Mouse (Mus musculus) CD4-positive, CD25-positive, alpha-beta regulatory T cell, adult 9 weeks (primary cell): ENCODE results near the gene Gm38392. TPM values are rescaled to one million over a fixed set of nuclear protein-coding genes. Genes with fewer than 3 reads are reported as not detected.

Experiments
- polyA plus RNA-seq: library from polyadenylated mRNA; unstranded; fragments of 100-300 nt; shearing (Covaris generic); gene quantifications from one replicate; pipeline ENCODE4 v1.2.1, GENCODE M21; 2017

Gene Gm38392
- not detected for polyA plus RNA-seq

DNA sequence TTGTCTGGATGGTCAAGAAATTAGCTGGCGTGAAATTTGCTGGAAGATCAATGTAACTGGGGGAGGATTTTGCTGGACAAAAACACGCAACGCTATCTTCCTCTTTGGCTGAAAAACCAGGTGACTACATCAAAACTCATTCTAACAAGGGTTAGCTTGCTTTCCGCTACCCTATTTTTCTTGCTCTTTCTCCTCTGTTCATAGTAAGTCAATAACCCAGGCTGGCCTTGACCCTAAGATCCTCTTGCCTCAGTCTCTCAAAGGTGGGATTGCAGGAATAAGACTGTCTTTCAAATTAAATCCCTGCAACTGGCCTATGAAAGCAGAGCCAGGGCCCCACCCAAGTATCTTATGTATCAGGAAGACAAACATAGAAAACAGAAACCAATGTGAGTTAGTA is at the start of gene Gm38392:
TSS of gene Gm38392 (minus strand) at position 101 of the 400 bp plus-strand sequence.

DNA sequence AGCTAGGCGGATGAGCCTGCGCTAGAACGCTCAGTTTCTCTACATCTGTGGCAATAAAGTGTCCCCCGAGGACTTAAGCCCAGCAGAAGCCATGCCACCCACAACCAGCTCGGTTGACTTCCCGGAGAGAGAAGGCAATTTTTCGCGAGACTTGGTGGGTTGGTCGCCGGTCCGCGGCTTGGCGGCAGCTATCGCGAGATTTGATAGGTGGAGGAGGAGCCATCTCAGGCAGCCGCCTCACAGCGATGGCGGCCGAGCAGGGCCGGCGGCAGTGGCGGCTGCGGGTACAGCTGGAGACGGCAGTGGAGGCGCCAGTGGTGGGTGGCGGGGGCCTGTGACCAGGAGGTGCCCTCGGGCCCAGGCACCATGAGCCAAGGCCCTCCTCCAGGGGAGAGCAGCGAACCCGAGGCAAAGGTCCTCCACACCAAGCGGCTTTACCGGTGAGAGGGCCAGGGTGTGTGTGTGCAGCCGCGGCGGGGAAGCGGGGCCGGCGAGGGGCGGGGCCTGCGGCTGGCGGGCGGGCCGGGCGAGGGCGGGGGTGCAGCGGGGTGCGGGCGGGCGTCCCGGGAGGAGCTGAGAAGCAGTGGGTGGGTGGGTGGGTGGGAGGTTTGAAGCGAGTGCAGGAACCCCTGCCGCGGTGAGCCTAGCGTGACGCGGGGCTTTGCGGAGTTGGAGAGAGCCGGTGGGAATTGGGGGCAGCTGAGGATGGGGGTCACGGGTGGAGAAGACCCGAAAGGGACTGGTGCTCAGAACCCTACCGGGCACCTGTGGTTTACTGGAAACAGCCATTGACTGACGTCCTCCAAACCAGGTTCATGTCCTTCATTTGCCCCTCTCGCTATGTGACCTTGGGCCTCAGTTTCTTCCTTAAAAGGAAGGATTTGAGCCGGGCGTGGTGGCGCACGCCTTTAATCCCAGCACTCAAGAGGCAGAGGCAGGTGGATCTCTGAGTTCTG is 49.3 kb upstream of the Gm38392 start, which contains the start of the genes Tmem79 and Smg5:
TSS of gene Tmem79 (minus strand) at position 91 of the 956 bp plus-strand sequence.
TSS of gene Smg5 (plus strand) at position 203 of the 956 bp plus-strand sequence.

DNA sequence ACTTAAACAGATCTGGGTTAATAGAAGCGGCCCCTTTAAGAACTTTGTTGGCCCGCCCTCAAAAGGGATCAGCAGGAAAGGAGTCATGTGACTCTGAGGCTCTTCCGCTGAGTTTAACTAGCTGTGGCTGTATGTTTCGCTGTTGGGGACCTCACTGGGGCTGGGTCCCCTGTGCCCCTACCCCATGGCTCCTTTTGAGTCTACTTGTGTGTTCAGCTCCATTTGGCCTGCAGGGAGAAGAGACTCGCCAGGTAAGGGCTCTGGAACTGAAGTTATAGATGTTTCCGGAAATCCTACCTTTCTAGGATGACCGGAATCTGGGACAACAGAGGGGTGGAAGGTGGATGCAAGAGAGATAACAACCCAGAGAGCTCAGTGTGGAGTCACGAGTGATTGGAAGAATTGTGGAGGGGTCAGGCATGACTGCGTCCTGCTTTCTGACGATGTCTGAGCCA is 38.0 kb upstream of the Gm38392 start, which contains the start of gene Glmp:
TSS of gene Glmp (plus strand) at position 73 of the 455 bp plus-strand sequence.

DNA sequence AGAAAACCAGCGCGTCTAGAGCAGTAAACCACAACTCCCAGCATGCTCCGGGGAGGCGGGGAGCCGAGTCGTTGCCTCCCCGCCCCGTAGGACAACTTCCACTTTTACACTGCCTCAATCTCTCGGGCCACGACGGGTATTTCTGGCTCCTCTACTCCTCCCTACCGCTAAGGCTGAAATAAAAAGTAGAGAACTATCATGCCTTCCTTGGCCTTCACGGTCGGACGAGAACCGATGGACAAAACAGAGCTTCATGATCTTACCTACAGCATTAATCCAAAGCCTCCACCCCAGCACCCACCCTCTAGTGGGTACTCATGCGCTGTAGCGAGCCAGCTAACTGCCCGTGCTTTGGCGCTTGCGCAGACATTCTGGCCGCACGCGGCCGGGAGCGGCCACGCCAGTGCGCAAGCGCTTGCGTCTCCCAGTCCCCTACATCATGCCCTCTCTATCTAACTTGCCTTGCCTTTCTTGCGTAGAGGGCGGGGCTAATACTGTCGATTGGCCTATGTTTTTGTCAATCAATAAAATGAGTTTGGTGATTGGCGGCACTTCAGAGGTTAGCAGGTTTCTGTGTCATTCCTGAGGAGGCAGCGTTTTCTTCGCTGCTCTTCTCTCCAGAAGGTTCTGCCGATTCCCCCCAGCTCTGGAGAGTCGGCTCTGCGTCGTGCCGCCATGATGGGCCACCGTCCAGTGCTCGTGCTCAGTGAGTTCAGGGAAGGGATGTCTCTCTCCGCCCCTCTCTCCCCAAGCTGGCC is 9.7 kb upstream of the Gm38392 start, which contains the start of the genes Tsacc and Cct3:
TSS of gene Tsacc (minus strand) at position 439 of the 758 bp plus-strand sequence.
TSS of gene Cct3 (plus strand) at position 556 of the 758 bp plus-strand sequence.

DNA sequence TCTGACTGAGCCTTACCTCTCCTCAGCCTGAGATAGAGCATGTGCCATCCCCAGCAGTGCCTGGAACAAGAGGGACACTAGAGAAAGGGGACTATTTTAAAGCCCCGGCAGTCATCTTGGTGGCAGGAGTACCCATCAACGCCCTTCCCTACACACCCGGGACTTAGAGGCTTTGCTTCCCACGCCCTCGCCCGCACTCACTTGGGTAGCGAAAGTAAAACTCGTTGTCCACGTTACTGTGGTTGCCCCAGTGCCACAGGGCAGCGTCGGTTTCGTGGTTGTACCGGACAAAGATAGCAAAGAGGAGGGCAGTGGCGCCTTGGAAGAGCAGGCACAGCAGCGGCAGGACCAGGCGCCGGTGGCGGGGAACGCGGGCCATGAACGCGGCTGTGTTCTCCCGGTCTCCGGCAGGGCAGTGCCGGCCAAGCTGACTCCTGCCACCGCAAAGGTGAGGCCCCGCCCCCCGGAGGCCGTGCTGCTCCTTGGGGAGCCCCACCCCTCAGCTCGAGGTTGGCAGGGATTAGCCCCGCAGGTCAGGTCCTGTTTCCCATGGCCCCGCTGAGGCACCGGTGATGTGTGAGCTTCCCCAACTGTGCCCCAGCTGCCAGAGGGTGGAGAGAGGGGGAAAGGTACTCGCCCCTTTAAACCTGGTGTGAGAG is 32.6 kb downstream of the Gm38392 start, which contains the start of gene Rhbg:
TSS of gene Rhbg (minus strand) at position 442 of the 659 bp plus-strand sequence.

Other genes starting within 250 kb of the Gm38392 start
- gene Gpatch4, start 244.1 kb downstream of the Gm38392 start, polyA plus RNA-seq, result 43.6 TPM
- gene Naxe, start 228.7 kb downstream of the Gm38392 start, polyA plus RNA-seq, result 102 TPM
- gene Ttc24, start 208.9 kb downstream of the Gm38392 start, polyA plus RNA-seq, result not detected
- gene Iqgap3, start 205.2 kb downstream of the Gm38392 start, polyA plus RNA-seq, result 0.84 TPM
- gene Mef2d, start 144.8 kb downstream of the Gm38392 start, polyA plus RNA-seq, result 22.5 TPM
- gene Rhbg, start 32.5 kb downstream of the Gm38392 start, polyA plus RNA-seq, result not detected
- 13.7 TPM for gene Tsacc, start 9.8 kb upstream of the Gm38392 start, polyA plus RNA-seq
- gene Cct3, start 9.9 kb upstream of the Gm38392 start, polyA plus RNA-seq, result 344 TPM
- gene Glmp, start 37.8 kb upstream of the Gm38392 start, polyA plus RNA-seq, result 385 TPM
- gene Tmem79, start 48.9 kb upstream of the Gm38392 start, polyA plus RNA-seq, result 1.4 TPM
- 47.8 TPM for gene Smg5, start 49.0 kb upstream of the Gm38392 start, polyA plus RNA-seq
- gene Paqr6, start 77.4 kb upstream of the Gm38392 start, polyA plus RNA-seq, result not detected
- not detected for gene Bglap3, start 85.5 kb upstream of the Gm38392 start, polyA plus RNA-seq
- gene Bglap2, start 91.5 kb upstream of the Gm38392 start, polyA plus RNA-seq, result not detected
- not detected for gene Bglap, start 97.3 kb upstream of the Gm38392 start, polyA plus RNA-seq
- 44.0 TPM for gene Pmf1, start 123.1 kb upstream of the Gm38392 start, polyA plus RNA-seq
- 25.6 TPM for gene Slc25a44, start 137.9 kb upstream of the Gm38392 start, polyA plus RNA-seq
- 80.1 TPM for gene Sema4a, start 174.0 kb upstream of the Gm38392 start, polyA plus RNA-seq
- gene Lmna, start 222.7 kb upstream of the Gm38392 start, polyA plus RNA-seq, result 9.1 TPM
- 0.32 TPM for gene Mex3a, start 245.2 kb upstream of the Gm38392 start, polyA plus RNA-seq